Mouse (Mus musculus) lung, postnatal 14 days (tissue): ENCODE measurements around the gene Gnaq.

Experiments used
- DNase-seq: peaks from one replicate; pipeline ENCODE4 v3.0.0; 2021

Gnaq gene

DNA sequence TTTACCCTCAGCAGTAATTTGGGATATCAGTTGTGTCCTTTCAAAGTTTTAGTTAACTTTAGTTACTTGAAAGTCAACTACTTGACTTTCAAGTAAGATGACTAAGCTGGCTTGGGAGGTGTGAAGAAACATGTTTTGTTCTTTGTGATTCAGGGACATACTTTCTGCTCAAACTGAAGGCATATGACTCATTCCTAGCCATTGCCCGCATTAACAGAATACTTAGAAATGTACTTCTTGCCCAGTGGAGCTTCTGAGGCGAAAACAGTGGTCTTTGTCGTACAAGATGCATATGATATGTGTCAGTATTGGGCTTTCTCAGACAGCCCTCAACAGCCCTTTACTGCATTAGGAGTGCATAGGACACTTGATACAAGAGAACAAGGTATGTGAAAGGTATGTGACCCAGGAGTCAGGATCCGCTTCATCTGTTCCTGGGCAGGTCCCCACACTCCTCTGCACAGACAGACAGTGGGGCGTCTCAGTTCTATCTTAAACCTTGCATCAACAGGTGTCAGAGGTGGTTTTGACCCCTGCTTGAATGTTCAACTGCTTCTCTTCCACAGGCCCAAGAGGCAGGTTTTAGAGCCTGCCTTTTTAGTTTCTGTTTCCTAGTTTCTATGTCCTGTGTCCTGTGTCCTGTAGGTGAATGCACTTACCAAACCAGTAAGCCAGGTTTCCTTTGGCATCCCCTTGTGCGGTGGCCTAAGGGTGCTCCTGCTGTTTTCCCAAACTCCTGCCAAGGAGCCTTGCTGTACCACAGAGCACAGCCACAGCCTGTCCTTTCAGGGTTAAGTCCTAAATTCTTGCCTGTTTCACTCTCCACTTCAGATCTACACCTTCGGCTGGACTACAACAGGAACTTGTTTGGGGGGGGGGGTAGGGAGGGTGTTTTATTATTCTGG lies 72.4 kb downstream of the Gnaq start:
- DNase-seq = peak; percentile 36

GRCm38 (mm10) chr19:16209616-16210015 lies 77.0 kb downstream of the Gnaq start:
- no peak for DNase-seq

DNA sequence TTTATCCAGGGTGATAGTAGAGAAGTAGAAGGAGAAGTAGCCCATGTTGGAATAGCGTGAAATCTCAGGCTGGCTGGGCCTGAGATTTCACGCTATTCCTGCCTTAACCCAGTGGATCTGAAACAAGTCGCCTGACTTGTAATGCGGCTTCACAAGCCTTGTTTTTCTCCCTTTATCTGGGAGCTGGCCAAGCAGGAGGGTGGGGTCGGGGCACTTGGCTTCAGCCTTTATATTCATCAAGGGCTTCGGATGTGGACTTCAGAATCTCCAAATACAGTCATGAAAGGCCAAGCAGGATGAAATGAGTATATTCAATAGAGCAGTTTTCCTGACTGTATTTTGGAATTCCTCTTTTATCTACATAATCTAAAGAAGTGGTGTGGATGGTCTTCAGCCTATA lies 82.3 kb downstream of the Gnaq start:
- DNase-seq = peak; percentile 81

DNA sequence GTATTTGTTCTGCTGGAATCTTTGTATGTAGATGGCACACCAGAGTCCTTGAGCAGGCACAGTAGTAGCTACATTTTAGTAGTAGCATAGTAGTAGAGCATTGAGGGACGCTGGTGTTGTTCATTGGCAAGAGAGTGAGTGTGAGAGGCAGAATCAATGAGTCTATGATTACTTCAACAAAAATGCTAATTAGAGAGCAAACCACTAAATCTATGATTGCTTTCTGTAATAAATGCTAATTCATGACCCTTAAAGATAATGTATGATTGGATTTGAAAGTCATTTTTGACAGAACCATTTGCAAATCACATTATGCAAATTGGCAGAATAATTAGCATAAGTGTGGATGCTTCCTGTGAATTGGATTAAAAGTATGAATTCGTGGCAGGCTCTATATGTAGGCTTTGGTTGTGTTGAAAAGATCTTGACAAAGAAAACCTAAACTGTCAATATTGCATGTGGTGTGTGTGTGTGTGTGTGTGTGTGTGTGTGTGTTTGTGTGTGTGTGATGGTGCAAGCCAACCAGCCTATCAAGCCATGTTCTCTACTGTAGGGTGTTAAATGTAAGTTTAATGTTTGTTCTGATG lies 82.9 kb downstream of the Gnaq start:
- DNase-seq = no peak

DNA sequence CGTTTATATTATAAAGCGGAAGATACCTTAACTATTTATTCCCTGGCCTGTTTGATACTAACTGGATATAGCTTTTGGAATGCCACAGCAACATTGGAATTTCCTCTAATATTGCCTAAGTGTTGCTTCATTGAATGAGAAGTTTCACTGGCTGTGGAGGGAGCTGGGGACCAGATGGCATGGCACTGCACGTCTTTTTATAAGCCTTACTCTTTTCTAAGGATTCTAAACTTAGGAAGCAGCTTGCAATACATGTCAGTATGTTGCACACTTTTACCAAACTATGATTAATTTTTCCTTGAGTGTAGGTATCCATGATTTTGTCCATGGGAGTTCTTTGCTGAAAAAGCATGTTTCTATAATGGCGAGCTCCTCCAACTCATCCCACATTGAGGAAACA lies 87.3 kb downstream of the Gnaq start:
- no peak for DNase-seq

DNA sequence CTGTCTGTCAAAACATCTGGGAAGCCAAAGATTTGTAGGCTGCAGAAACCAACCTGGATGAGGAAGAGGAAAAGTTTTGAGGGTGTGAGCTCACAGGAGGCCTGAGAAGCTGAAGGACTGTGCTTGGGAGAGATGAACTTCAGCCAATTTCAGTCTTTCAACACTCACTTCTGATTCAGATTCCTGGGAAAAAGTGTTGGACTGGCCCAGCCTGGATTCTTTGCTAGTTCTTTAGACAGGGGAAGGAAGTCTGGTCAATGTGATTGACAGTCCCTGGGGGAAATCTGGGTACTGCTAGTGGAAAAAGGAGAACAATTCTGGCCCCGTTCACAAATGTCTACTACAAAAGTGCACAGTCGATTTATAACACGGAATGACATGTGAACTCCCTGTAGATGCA lies 89.9 kb downstream of the Gnaq start:
- no peak for DNase-seq

GRCm38 (mm10) chr19:16223126-16223525 lies 90.5 kb downstream of the Gnaq start:
- no peak for DNase-seq

DNA sequence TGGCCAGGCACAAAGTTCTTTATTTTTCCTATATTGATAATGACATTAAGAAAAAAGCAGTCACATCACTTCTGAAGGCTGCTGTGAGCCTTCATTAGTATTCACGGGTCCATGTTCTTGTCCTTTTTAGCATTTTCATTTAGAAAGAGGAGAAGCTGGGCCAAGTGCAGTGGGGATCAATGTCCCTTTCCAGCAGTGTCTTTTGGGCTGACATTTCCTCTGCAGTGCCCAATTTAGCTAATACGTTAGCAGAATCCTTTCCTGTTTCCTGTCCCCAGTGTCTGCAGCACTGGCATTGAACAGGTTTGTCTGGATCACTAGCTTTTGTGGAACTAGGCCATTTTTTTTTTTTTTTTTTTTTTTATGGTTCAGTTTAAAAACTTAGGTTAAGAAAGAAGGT lies 92.2 kb downstream of the Gnaq start:
- no peak for DNase-seq

DNA sequence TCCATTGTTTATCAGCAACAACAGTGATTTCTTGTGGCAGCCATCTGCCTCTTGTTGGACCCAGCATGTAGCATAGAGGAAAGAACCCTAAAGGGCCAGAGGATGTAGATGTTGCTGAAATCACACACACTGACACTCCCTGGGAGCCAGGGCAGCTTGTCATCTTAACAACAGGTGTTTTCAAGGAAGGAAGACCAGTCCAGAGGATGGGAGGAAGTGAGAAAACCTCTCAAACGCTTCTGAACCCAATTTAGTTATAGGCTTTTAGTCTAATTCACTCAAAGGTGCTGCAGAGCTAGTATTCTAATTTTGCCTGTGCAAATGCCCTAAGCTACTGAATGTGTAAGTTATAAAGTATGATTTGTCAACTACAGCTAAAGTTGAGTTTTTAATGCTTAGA lies 99.0 kb downstream of the Gnaq start:
- no peak for DNase-seq

- DNase-seq = no peak
Observed at GRCm38 (mm10) chr19:16235594-16235993, 103.0 kb downstream of the Gnaq start.

GRCm38 (mm10) chr19:16237034-16237433 lies 104.4 kb downstream of the Gnaq start:
- no peak for DNase-seq

GRCm38 (mm10) chr19:16238072-16238471 lies 105.4 kb downstream of the Gnaq start:
- no peak for DNase-seq

DNA sequence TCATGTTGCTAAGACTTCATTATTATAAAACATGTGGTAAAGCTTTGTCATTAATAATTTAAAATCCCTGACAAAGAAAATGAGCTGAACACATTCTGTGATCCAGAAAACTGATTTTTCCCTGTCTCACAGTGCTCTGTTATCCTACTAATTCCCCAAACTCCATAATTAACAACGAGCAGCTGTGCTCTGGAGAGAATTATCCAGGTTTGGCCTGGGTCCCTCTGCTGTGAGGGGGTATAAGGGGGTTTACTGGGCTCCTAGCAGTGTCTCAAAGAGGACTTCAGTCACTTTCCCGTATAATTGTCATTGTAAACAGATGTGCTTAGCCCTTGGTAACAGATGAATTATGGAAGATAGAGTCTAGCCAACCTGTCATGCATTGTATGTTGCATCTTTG lies 105.9 kb downstream of the Gnaq start:
- no peak for DNase-seq

- DNase-seq = no peak
Observed at GRCm38 (mm10) chr19:16242708-16243107, 110.1 kb downstream of the Gnaq start.

DNA sequence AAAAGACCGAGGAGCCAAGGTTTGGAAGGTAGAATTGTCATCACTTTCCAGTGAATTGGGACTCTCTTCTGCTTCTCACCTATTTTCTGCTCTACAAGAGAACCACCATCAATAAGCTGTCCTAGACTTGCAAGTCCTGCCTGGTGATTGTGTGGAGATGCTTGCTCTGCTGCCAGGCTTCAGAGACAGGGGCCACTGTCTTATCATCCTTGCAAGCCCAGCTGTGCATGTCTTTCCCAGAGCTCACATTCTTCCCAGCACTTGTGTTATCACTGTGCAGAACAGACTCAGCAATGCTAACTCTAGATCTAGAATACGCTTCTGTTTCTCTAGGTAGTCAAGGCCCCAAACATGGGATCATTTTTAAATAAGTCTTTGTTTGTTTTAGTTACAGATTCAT lies 116.4 kb downstream of the Gnaq start:
- DNase-seq = no peak

DNA sequence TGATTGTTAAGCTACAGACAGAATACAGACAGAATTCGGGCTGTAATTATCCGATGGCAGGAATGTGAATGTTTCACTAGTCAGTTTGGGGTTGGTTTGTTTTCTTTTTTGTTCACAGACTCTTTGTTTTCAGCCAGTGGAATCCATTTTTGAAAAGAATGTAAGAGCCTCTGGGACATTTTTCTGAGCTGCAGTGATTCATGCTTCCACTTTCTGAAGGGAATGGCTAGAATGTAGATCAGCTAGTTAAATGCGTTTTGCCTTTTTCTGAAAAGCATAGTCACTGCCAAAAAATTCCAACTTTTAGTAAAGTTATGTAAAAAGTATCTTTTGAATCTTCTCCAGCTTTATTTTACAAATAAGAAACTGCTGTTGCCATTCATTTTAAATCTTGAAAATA lies 118.3 kb downstream of the Gnaq start:
- DNase-seq = no peak

- DNase-seq = no peak
Observed at GRCm38 (mm10) chr19:16251819-16252218, 119.2 kb downstream of the Gnaq start.

DNA sequence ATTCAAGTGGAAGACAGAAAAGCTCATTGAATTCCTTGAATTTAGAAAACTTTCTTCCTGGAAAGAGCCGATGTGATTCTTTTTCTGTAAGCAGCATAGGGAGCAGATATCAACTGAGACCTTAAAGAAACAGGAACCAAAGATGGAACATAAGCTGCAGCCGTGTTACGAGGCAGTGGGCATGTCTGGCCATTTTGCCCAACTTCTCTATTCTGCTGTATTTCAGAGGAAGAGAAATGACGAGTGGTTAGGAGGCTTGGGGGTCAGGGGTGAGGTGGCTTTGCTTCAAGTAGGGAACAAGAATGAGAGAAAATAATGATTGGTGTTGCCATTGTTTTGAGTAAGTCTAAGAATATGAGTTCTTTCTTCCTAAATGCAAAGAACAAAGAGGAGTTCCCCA lies 120.1 kb downstream of the Gnaq start:
- DNase-seq = no peak

DNA sequence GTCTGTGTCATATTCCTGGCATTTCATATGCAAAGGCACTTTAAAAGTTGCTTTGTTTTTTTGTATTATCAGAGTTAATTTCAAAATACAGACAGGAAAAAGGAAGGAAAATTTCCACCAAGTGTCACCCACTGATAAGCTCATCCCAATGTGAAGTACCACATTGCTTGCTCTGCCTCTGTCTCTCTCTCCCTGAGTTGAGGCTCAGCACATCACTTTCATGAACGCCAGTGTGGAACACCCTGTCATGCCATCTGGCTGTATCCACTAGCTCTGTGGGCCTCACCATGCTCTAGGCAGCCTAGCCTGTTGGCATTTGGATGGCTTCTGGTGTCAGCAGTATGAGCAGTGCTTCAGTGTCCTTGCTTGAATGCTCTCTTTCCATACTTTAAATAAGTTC lies 122.2 kb downstream of the Gnaq start:
- no peak for DNase-seq

DNA sequence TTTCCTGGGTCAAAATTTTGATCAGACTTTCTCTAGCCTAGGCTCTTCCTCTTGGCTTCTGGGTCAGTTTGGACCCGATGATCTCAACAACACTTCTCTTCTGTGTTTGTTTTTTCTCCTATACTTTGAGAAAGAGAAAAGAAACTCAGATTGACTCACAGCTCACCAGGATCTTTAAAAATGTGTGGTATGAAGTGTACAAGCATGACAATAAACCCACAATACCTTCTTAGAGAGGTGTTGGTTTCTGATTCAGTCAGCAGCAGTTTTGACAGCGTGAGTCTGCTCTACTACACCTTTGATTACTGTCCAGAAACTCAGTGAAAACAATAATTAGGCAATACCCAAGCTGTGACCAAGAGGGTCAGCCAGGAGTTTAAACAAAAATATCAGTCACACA lies 122.7 kb downstream of the Gnaq start:
- DNase-seq = no peak

DNA sequence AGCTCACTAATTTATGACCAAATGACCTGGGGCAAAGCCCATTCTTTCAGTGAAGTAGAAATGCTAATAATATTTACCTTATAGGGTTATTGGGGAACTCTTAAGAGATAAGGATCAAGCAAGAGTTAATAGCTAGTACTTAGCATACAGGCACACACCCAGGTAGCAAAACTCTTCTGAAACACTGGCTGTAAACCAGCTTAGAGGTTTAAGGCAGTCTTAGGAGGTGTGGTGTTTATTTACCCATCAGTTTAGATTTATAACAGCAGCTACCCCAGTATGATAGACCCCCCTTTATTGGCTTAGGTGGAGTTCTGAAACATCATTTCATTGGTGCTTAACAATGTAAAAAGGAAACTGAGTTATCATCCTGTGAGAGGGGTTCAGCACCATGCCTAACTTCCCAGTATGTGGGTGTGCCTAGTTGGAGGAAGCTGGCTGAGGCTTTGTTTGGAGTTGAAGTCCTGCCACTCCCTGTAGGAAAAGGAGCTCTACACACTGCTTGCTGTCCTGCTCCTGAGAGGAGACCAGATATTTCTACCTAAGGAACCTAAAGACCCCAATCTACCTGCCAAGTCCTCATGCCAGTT lies 126.2 kb downstream of the Gnaq start:
- peak; percentile 40 for DNase-seq

DNA sequence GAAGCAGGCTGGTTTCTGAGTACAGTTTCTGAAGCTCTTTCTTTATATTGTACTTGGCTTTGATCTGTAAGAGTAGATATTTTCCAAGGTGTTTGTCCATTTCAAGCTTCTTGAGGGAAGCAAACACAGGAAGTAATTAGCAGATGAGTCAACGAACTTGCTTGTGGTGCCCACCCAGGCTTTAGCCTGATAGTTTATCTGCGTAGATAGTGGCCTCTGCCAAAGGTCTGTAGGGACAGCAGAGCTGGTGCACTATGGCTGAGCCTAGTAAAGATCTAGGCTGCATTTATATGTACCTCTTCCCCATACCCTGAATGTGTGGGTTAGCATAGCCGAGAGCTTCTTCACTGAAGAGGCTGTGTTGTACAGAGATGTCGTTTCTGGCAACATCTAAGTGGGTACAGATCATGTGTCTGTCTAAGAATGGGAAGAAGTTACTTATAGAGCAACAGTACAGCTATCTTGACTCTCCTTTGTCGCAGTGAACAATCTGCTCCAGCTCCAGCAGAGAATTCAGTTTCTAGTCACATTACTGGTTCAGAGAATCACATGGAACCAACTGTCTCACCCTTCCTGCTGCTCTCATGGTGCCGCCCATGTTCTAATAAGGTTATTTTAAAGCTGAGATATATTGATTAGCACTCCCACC lies 127.3 kb downstream of the Gnaq start:
- peak; percentile 14 for DNase-seq

GRCm38 (mm10) chr19:16260435-16260832 lies 127.8 kb downstream of the Gnaq start:
- DNase-seq = no peak

GRCm38 (mm10) chr19:16260973-16261372 lies 128.3 kb downstream of the Gnaq start:
- no peak for DNase-seq
